Mouse (Mus musculus) brain, embryonic 18.5 days (tissue): ENCODE data around the gene Fam131b.

Source experiments
- DNase-seq: peaks from one replicate; pipeline ENCODE4 v3.0.0-alpha.2; 2012; ENCODE audit warnings: low read depth, low spot score

The Fam131b gene

DNA sequence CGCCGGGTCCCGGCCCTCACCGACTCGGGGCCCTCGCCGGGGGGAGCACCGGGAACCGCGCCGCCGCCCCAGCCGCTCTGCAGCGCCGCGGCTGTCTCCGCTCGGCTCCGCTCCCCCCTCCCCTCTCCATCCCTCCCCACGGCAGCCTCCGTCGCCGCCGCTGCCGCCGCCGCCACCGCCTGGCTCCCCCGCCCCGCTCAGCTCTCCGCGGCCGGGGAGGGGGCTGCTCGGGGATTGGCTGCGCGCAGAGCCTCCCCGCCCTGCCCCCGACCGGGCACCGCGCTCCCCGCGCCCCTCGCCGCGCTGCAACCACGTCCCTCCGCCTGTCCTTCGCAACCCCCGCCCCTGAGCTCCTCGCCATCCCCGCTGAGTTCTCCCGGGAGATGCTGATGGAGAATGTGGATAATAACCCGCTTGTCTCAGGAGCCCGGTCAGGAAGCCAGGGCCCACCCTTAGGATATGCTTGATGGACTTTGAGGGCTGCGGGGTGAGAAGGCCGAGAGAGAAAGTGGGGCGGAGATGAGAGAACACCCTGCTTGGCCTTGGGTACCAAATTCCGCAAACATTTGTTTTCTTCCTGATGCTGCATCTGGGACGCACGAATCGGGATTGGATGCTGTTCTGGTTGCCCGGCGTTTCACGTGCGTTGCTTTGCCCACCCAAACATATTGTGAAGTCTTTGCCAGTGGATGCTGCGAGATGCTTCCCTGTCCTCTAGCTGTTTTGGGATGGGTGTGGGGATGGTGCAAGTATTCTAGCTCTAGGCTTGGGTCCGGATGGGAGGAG lies at the start of gene Fam131b:
Gene Fam131b (minus strand): TSS at position 162 of the 786 bp plus-strand sequence.
- DNase-seq, result peak; percentile 60

- no peak for DNase-seq
Observed at GRCm38 (mm10) chr6:42373669-42374430, 49.4 kb upstream of the Fam131b start.

- peak; percentile 36 for DNase-seq
Observed at GRCm38 (mm10) chr6:42372816-42373547, 48.5 kb upstream of the Fam131b start, which contains the start of gene Epha1. TSS of gene Epha1 (minus strand) at chr6:42373268.

- no peak for DNase-seq
Observed at GRCm38 (mm10) chr6:42372421-42372815, 48.0 kb upstream of the Fam131b start.

DNA sequence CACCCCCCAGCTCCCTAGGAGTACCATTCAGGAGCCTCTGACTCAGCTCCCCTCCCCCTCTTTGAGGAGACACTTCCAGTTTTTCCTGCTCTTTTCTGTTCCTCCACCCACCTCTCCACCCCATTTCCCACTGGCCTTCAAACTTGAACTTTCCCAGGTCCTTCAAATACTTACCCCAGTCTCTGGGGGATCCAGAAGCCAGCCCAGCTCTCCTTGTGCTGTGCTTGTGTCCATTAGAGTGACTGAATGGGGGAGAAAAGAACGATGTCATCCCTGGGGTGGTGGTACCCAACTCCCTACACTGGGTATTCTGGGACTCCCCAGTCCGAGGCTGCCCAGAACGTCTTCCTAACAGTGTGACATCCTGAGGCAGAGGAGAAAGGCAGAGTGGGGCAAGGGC lies 47.6 kb upstream of the Fam131b start:
- DNase-seq, result no peak

DNA sequence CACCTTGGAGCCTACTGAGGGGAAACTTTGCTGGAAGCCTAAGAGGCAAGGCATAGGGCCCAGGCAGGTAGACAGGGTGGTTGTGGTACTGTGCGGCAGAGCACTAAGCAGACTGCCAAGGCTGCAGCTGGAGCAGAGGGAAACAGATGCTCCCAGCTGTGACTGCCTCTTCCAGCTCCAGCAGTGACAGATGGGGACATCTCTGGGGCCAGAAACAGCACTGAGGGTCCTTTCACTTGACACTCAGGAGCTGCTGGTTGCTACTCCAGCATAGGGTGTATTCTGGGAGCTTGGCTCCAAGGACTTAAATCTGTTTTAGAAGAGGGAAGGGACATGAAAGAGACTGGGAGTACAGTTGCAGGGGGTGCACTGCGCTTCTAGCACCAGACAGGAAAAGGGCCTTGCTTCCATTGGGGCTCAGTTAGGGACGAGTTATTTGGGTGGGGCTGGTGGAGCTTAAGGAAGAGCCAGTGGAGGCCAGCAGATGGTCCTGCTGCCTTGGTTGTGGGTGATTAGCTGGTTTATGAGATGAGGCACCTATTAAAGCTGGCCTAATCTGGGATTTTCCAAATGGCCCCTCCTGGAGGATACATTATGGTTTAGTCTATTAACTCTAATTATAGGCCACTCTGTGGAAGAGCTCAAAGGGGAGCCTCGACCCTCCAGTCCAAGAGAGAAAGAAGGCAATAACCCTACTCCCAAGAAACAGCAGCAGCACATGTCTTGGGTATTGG lies 46.4 kb upstream of the Fam131b start:
- no peak for DNase-seq

DNA sequence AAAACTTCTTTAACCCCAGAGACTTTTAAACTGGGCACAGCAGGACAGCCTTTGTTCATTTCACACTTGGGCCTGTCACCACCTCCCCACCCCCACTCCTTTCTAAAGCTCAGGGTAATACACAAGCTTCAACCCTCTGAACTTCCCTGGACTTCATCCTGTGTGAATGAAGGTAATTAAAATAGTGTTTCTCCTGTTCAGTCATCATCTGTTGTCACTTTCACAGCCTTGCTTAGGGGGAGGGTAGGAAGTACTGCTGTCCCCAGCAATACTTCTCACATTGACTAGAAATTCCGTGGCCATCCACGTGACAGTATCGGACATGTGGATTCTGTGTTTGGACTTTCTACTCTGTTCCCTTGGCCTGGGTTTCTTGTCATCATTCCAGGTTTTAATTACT lies 45.4 kb upstream of the Fam131b start:
- DNase-seq, result no peak

DNA sequence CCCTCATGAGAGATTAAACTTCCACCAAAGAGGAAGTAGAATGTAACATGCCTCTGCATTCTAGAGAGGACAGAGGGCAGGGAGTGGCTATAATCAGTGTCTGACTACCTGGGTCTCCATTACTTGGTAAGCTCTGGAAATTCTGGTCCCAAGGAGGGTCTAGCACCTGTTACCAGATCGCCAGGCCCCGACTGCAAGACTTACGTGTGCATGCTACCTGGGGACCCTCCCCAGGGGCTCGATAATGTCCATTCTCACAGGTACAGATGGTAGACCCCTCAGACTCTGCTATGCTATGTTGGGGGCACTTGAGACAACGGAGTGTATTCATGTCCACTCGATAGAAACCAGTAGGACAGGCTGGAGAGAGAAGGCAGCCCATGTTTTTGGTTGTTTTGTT lies 40.8 kb upstream of the Fam131b start:
- no peak for DNase-seq

GRCm38 (mm10) chr6:42364607-42365006 lies 40.2 kb upstream of the Fam131b start:
- DNase-seq, result no peak

- DNase-seq, result no peak
Observed at GRCm38 (mm10) chr6:42364066-42364465, 39.6 kb upstream of the Fam131b start.

- DNase-seq, result no peak
Observed at GRCm38 (mm10) chr6:42362974-42363373, 38.5 kb upstream of the Fam131b start.

- DNase-seq, result no peak
Observed at GRCm38 (mm10) chr6:42362497-42362896, 38.1 kb upstream of the Fam131b start.

GRCm38 (mm10) chr6:42362074-42362473 lies 37.6 kb upstream of the Fam131b start:
- DNase-seq, result no peak

DNA sequence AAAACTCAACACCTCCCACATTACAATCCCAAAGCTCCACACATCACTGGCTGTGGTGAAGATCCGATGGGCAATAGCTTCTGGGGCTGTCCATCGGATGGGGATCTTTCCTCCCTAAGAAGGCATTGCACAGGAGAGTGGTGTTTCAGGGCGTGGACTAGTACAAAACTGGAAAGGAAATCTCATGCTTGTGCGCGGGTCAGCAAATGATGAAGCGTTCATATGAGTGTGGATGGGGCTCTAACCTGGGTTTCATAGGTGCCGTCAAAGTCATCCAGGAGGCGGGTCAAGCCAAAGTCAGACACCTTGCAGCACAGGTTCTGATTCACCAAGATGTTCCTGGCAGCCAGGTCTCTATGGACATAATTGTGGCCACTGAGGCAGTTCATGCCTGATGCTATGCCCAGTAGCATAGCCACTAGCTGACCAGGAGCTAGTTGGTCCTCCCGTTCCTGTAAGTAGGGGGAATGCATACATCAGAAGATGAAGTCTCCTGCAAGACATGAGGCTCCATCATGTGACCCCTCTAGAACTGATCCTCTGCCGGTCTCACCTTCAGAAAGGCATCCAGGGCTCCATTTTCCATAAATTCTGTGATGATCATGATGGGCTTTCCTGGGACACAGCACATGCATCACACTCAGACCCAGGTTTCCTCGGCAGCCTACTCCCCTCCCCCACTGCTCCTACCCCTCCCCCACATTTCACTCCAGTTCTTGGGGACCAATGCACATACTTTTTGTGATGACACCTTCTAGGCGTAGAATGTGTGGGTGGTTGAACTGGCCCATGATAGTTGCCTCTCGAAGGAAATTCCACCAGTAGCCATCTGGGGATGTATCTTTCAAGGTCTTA lies 36.8 kb upstream of the Fam131b start:
- no peak for DNase-seq

- no peak for DNase-seq
Observed at GRCm38 (mm10) chr6:42360231-42360840, 35.9 kb upstream of the Fam131b start.

GRCm38 (mm10) chr6:42359364-42360147 lies 35.1 kb upstream of the Fam131b start:
- no peak for DNase-seq

GRCm38 (mm10) chr6:42358901-42359300 lies 34.5 kb upstream of the Fam131b start:
- no peak for DNase-seq

DNA sequence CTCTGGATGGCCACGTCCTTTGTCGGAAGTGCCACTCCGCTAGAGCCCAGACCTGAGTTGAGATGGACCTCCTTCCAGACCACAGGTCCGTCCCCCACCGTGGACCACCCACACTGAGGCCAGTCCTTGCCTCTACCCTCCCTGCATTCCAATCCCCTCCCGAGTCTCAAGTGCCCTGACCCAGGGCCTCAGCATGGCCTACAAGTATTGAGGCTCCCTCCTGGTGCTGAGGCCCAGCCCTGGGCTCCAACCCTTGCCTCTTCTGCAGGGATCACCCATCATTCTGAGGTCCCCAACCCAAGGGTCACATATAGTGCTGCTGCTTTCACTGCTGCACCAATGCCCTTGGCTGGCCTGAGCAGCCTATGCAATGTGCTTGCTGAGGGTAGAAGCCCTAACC lies 33.5 kb upstream of the Fam131b start:
- DNase-seq, result no peak

- DNase-seq, result no peak
Observed at GRCm38 (mm10) chr6:42356913-42357312, 32.5 kb upstream of the Fam131b start.
